Mouse (Mus musculus) spleen, adult 2 months (tissue): ENCODE results near the gene Smap2.

Experiments used
- CTCF ChIP-seq: fragments of 200-500 bp; IDR thresholded peaks from 2 replicates; pipeline ENCODE4 v1.5.1; 2011; ENCODE audit warnings: mild to moderate bottlenecking, inconsistent platforms; ENCODE audit not compliant: insufficient read depth, insufficient read length, insufficient replicate concordance; ENCODE audit errors: extremely low read depth
- POLR2A ChIP-seq: fragments of 200-500 bp; IDR thresholded peaks from 2 replicates; pipeline ENCODE4 v1.6.1; 2011; ENCODE audit warnings: low read depth, low read length, inconsistent platforms

DNA sequence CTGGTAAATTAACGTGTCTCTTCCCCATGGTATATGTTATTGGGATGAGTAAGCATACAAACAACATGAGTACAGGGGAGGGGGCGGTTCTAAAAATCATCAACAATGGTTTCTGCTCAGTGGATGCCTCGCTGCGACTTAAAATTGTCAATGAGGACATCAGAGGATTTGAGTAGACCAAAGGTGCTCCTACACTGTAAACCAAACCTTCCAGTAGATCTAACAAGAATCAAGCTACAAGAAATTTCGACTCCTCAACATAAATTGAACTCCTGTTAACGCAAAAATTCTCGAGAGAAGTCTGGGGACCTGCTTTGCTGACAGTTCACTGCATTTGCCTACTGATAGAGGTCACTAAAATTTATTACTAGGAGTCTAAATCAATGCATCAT, 1.8 kb downstream of the Smap2 start:
- TF ChIP-seq POLR2A (no peak), CTCF (no peak)
